Mouse (Mus musculus): ENCODE measurements at regions not wholly inside any gene's neighbourhood (a gene's known extent, or its start where the extent isn't known, plus 50 kb on each side); places are given as distances from the start of the nearest gene placed in this dataset.

DNA sequence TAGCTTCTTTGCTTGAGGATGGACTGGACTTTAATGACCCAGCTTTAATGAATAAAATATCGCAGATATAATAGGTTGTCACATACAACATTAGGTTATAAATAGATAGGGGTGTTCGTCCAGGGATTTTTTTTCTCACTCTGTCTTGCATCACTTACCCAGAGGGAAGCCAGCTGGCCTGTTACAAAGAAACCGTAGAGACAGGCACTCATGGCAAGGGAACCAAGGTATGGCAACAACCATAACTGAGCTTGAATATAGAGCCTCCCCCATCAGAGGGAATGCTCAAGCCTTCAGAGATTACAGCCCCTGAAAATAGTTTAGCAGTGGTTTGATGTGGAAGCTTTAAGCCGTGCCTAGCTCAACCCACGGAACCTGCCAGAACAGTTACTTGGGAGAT lies 504.9 kb downstream of the Ptprc start:
- TF ChIP-seq POLR2A (IDR thresholded peaks at IDR 0.05; ENCODE audit: low read depth, low read length) (no peak), CTCF (IDR thresholded peaks at IDR 0.05; ENCODE audit: extremely low read depth, insufficient read depth, insufficient read length, insufficient replicate concordance) (no peak)

All from spleen, adult 2 months (tissue).